Mouse (Mus musculus): ENCODE results near the gene Gpr157. TPM values are rescaled to one million over a fixed set of nuclear protein-coding genes. Genes with fewer than 3 reads are reported as not detected.

The Gpr157 gene
- total and polyA plus RNA-seq, 3 experiments, result 0.19 to 0.88 TPM; not detected in 1

GRCm38 (mm10) chr4:150043591-150043990, 43.6 kb upstream of the Gpr157 start:
- TF ChIP-seq SMC3 (IDR thresholded peaks at IDR 0.05; ENCODE audit: low read depth, low read length) (peak; percentile 43), GABPA (IDR thresholded peaks at IDR 0.05; ENCODE audit: low read depth, low read length) (no peak), MYC (IDR thresholded peaks at IDR 0.05; ENCODE audit: low read depth, low read length) (no peak), ZNF384 (IDR thresholded peaks at IDR 0.05; ENCODE audit: low read depth, low read length) (no peak), POLR2AphosphoS5 (IDR thresholded peaks at IDR 0.05; ENCODE audit: borderline replicate concordance, low read depth, low read length) (no peak), GATA1 (IDR thresholded peaks at IDR 0.05; ENCODE audit: low read depth, low read length) (no peak), ZMIZ1 (IDR thresholded peaks at IDR 0.05; ENCODE audit: low read depth, low read length) (no peak), TAL1 (IDR thresholded peaks at IDR 0.05; ENCODE audit: low read length) (no peak), E2F4 (IDR thresholded peaks at IDR 0.05; ENCODE audit: borderline replicate concordance, low read depth, low read length) (no peak), JUND (IDR thresholded peaks at IDR 0.05; ENCODE audit: low read depth, low read length) (no peak), MAX (IDR thresholded peaks at IDR 0.05; ENCODE audit: low read length) (no peak), CTCF (IDR thresholded peaks at IDR 0.05 in 2 of 3, conservative IDR thresholded peaks at IDR 0.05 in 1 of 3; ENCODE audit: control insufficient read depth in 1 of 3, insufficient read depth in 1 of 3, low read depth in 2 of 3, low read length in 3 of 3, poor library complexity in 1 of 3, severe bottlenecking in 1 of 3) (peak; percentile 26 to 41 (median 28); a peak in 3 of 6 replicates)
- Histone ChIP-seq H3K36me3 (ENCODE audit: control insufficient read depth in 1 of 2, insufficient read depth in 2 of 2, low read length in 2 of 2) (no peaks in the 10 kb centered on the region), H3K79me2 (ENCODE audit: control insufficient read depth, insufficient read depth, low read length, poor library complexity) (no peaks in the 10 kb centered on the region), H3K4me3 (ENCODE audit: control insufficient read depth in 1 of 2, insufficient read depth in 1 of 2, low read depth in 2 of 2, low read length in 2 of 2) (no peak overlapping the region), H3K9ac (ENCODE audit: control insufficient read depth, low read depth, low read length, poor library complexity, severe bottlenecking) (no peak overlapping the region), H3K27me3 (ENCODE audit: control insufficient read depth in 1 of 2, insufficient read depth in 2 of 2, low read length in 2 of 2) (peaks cover 4 to 7% of the 10 kb centered on the region in 2 experiments), H3K27ac (ENCODE audit: control insufficient read depth, low read depth, low read length) (no peak overlapping the region), H3K4me1 (ENCODE audit: control insufficient read depth in 1 of 2, insufficient read depth in 2 of 2, low read length in 2 of 2) (no peaks in the 10 kb centered on the region), H3K9me3 (replicated peaks; ENCODE audit: insufficient read depth, low read length) (no peaks in the 10 kb centered on the region)
- peak; percentile 22 for DNase-seq (ENCODE audit: low read depth, low spot score)

GRCm38 (mm10) chr4:150048038-150048437, 39.1 kb upstream of the Gpr157 start:
- Histone ChIP-seq H3K36me3 (ENCODE audit: control insufficient read depth in 1 of 2, insufficient read depth in 2 of 2, low read length in 2 of 2) (no peaks in the 10 kb centered on the region), H3K27ac (ENCODE audit: control insufficient read depth, low read depth, low read length) (no peak overlapping the region), H3K9me3 (replicated peaks; ENCODE audit: insufficient read depth, low read length) (no peaks in the 10 kb centered on the region), H3K27me3 (ENCODE audit: control insufficient read depth in 1 of 2, insufficient read depth in 2 of 2, low read length in 2 of 2) (peaks cover 2 to 4% of the 10 kb centered on the region in 2 experiments; a peak in 2 of 4 replicates), H3K79me2 (ENCODE audit: control insufficient read depth, insufficient read depth, low read length, poor library complexity) (no peaks in the 10 kb centered on the region), H3K9ac (ENCODE audit: control insufficient read depth, low read depth, low read length, poor library complexity, severe bottlenecking) (no peak overlapping the region), H3K4me1 (ENCODE audit: control insufficient read depth in 1 of 2, insufficient read depth in 2 of 2, low read length in 2 of 2) (no peaks in the 10 kb centered on the region), H3K4me3 (ENCODE audit: control insufficient read depth in 1 of 2, insufficient read depth in 1 of 2, low read depth in 2 of 2, low read length in 2 of 2) (no peak overlapping the region)
- TF ChIP-seq CHD1 (IDR thresholded peaks at IDR 0.05; ENCODE audit: low read depth, low read length), result no peak
- no peak for TF ChIP-seq UBTF (IDR thresholded peaks at IDR 0.05; ENCODE audit: borderline replicate concordance, insufficient read depth, low read depth, low read length)
- TF ChIP-seq RCOR1 (IDR thresholded peaks at IDR 0.05; ENCODE audit: low read depth, low read length), result no peak
- TF ChIP-seq EP300 (IDR thresholded peaks at IDR 0.05; ENCODE audit: low read depth in 1 of 2, low read length in 2 of 2), result no peak
- TF ChIP-seq BHLHE40 (IDR thresholded peaks at IDR 0.05; ENCODE audit: borderline replicate concordance, low read depth, low read length), result no peak
- no peak for TF ChIP-seq SMC3 (IDR thresholded peaks at IDR 0.05; ENCODE audit: low read depth, low read length)
- TF ChIP-seq USF2 (IDR thresholded peaks at IDR 0.05; ENCODE audit: borderline replicate concordance in 1 of 2, insufficient read depth in 1 of 2, low read depth in 1 of 2, low read length in 2 of 2), result no peak
- no peak for TF ChIP-seq ZMIZ1 (IDR thresholded peaks at IDR 0.05; ENCODE audit: low read depth, low read length)
- no peak for TF ChIP-seq TCF12 (IDR thresholded peaks at IDR 0.05; ENCODE audit: low read depth, low read length)
- TF ChIP-seq E2F4 (IDR thresholded peaks at IDR 0.05; ENCODE audit: borderline replicate concordance, low read depth, low read length), result no peak
- no peak for TF ChIP-seq ZNF384 (IDR thresholded peaks at IDR 0.05; ENCODE audit: low read depth, low read length)
- no peak for TF ChIP-seq TBP (IDR thresholded peaks at IDR 0.05; ENCODE audit: low read depth, low read length)
- no peak for TF ChIP-seq ELF1 (IDR thresholded peaks at IDR 0.05; ENCODE audit: low read depth, low read length)
- no peak for TF ChIP-seq POLR2A (IDR thresholded peaks at IDR 0.05; ENCODE audit: control insufficient read depth in 1 of 2, insufficient read depth in 1 of 2, low read depth in 1 of 2, low read length in 2 of 2, poor library complexity in 1 of 2)
- no peak for TF ChIP-seq MYB (IDR thresholded peaks at IDR 0.05; ENCODE audit: low read depth, low read length)
- TF ChIP-seq HCFC1 (IDR thresholded peaks at IDR 0.05; ENCODE audit: low read depth, low read length), result no peak
- TF ChIP-seq NRF1 (IDR thresholded peaks at IDR 0.05; ENCODE audit: insufficient read depth, low read depth, low read length, poor library complexity, severe bottlenecking), result no peak
- DNase-seq (ENCODE audit: low read depth, low spot score), result no peak

All from MEL (cell line).